Mouse (Mus musculus) telencephalon, adult 2 months (tissue): ENCODE measurements around the gene Iqgap2.

Experiments
- DNase-seq: peaks from one replicate; pipeline ENCODE4 v3.0.0-alpha.2; 2011; ENCODE audit warnings: low read depth, low spot score

Iqgap2 gene

DNA sequence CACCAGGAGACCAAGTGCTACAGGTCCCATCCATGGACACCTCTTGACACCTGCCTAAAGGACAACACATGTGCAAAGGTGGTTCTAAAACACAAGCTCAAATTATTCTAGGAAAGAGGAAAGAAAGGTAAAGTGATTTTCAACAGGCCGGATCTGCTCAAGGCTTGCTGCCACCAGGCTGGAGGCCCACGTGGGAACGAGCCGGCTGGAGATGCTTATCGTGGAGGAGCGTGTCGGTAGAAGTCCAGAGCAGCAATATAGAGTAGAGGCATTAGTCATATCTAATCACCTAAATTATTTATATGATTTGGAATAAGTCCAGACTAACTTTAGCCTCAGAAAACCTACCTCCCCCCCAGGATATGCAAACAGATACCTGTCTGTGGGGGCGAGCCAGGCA, 112.5 kb downstream of the Iqgap2 start:
- no peak for DNase-seq

GRCm38 (mm10) chr13:95778761-95779161, 113.0 kb downstream of the Iqgap2 start:
- no peak for DNase-seq

DNA sequence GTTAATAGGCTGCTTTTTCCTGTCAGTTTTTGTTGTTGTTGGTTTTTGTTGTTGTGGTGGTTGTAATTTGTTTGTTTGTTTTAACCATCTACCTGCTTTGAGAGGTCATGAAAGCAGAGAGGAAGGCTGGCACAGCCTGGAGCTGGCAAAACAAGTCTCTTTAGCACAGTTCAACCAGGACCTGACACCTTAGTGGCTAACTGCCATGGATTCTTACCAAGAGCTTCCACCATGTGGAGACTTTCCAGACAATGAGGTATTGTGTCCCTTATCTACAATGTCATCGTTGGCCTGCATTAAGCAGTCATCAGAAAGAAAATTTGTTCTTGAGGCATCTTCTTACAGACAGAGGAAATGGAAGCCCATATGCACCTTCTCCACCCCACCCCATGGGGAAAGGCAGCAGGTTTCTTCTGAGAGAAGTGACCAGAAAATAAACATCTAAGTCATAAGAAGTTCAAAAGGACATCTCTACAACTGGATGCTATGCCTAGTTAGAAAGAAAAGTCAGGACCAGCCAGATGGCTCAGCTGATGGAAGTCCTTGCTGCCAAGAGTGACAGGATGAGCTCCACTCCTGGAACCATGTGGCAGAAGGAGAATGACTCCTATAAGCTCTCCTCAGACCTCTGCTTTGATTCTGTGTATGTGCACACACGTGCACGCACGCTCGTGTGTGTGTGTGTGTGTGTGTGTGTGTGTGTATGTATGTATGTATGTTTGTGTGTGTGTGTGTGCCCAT, 113.9 kb downstream of the Iqgap2 start:
- no peak for DNase-seq

GRCm38 (mm10) chr13:95777237-95777636, 114.5 kb downstream of the Iqgap2 start:
- no peak for DNase-seq

DNA sequence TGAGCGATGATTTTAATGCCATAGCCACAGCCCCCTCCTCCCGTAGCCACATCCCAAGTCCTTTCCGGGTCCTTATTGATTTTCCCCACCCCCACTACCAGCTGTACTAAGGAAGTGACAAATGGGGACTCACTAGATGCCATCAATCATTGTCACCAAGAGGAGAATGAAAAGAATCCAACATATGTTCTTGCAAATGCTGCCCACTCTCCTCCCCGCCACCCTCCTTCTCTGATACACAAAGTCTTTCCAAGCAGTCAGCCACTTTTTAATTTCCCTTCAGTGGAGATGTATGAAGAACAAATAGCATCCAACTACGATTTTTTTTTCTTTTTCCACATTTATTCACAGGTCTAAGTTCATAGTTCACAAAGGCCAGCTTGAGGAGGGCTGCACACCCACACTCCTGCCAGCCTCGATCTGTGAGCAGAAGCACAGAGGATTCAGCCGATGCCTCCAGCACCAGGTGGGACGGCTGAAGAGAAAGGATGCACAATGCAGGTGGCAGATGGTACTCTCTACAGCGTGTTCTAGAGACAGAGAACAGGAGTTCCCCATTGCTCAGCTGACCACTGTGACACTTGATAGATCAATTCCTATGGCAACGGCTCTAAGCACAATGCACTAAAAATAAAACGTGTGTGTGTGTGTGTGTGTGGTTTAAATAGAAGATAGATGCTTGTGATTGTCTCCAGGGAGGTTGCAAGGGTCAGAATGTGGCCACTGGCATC, 116.6 kb downstream of the Iqgap2 start:
- DNase-seq: no peak

DNA sequence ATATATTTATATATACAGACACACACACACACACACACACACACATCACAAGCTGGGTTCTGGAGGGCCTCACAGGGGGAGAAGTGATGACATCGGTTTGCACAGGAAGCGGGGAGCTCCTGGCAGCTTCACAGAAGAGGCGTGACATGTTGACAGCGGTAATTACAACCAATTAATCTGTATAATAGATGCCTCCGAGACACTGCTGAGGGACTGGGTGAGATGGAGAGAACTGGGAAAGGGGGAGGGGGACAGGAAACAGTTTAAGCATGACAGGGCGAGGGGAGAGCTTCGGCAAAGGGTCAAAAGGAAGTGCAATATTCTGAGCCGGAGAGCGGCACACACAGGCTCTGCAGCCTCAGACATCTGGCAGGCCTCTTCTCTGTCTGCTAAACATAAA, 126.7 kb downstream of the Iqgap2 start:
- no peak for DNase-seq

GRCm38 (mm10) chr13:95763876-95764517, 127.7 kb downstream of the Iqgap2 start:
- no peak for DNase-seq

- DNase-seq: no peak
Measured at GRCm38 (mm10) chr13:95759810-95760209, 131.9 kb downstream of the Iqgap2 start.

GRCm38 (mm10) chr13:95754285-95754684, 137.4 kb downstream of the Iqgap2 start:
- no peak for DNase-seq

GRCm38 (mm10) chr13:95752386-95752785, 139.3 kb downstream of the Iqgap2 start:
- DNase-seq: no peak

DNA sequence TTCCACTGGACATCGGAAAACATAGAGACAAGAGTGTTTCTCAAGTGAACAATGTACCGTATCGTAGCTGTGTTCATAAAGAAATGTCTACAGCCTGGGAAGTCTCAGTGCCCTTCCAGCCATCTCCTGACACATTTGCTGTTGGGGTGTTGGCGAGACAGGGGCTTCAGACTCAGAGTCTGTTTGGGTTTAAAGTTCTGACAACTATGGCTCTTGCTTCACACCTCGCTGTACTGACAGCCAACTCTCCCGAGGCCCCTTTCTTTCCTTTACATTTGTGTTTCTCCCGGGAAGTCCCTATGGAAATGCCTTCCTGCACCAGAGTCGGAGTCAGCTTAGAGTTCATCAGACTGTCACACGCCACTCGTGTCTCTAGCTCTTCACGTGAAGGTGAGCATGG, 144.2 kb downstream of the Iqgap2 start:
- DNase-seq: no peak

DNA sequence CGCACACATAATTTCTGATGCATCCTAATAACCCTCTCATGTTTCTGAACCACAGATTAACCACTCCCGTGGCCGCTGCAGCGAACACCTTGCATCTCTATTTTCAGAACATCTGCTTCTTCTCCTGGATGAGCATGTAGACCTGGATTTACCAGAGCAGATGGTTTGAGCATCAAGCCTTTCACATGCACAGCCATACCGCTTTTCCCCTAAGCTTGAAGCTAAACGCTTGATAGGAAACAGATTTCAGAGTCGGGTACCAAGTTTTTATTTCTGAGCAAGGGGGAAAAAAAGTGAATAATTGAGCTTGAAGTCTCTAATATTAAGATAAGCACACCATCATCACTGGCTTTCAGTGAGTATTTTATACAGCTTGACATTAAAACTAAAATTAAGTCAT, 144.6 kb downstream of the Iqgap2 start:
- no peak for DNase-seq

DNA sequence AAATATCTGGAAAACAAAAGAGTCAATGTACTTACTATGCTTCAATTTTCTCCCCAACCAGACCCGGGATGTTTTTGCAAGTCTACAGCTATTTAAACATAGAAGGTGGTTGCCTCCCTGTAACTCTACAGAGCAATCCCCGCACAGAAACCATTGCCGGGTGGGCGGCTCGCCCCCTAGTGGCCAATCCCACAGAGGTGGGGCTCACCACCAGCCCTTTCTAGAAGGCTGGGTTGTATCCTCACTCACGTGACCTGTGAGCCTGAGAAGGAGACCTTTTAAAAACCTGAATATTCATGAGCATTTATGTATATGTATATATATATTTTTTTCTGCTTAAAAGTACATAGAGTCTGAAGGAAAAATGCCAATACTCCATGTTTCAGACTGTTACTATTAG, 145.2 kb downstream of the Iqgap2 start:
- no peak for DNase-seq

DNA sequence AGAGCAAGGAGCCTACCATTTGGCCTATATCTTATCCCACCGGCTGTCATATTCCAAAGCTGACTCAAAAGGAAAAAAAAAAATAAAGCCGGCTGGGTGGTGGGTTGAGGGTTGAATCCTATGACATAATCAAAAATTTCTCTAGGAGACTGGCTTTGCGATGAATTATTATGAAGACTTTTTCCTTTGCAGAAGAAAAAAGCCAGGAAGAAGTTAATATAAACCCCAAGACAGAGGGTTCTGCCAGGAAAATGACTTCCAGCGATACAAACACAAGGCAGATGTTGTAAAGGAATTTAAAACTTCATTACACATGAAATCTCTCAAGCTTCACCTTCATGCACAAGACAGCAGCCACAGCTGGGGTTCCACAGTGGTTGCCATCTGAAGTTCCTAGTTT, 146.3 kb downstream of the Iqgap2 start:
- DNase-seq: no peak

DNA sequence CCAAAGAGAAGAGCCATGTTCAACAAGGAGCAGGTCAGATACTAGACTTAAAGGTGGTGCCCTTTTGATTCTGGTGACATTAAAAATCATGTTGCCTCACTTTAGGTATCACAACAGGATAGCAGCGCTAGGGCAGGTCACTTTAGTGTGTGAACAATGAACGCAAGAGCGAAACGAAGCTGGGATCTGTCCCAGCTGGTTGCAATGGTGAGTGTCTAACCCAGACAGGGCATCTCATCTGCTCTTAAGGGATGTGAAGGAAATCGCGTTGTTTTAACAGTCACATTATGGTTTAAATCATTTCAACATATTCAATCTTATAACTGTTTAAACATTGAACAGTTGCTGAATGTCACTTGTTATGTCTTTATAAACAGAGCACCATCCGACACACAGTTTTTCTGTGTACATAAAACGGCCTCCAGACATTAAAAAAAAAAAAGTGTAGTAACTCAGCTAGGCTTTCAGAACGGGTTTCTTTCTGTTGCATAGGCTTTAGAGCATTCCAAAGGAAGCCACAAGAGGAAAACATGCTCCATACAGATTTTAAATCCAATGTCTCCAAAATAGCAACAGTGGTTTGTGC, 148.7 kb downstream of the Iqgap2 start:
- no peak for DNase-seq

DNA sequence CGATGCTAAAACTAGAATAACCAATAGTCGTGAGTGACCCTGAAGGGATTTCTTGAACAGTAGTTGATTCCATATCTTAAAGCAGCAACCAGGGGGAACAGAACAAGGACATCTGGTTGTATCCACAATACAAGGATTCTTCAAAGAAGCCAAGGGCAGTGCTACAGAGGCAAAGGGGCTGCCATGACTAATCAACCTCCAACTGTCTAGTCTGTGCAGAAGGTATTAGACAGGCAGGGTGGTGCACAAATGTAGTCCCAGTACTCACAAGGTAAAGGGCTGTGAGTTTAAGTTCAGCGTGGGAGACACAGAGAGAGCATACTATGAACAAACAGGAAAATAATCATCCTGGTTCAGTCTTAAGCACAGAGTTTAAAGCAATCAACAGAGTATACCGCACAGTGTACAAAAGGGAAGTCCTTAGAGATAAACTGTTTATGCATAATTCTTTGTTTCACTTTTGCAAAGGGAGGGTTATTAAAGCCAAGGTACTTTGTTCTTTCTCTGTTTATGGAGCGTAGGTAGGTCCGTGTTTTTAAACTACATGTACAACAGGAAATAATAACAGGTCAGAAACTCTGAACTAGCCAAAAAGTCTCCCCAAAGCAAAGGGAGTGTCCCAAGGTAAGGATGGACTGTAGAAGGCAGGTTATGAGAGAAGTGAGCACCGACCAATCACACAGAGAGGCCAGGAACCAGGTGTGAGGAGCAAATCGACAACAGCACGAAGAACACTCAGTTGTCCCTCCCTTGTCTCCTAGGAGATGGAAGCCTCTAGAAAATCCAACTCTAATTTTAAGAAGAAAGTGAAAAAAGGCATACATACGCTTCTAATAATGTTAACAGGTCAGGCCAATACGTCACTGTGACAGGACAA, 149.7 kb downstream of the Iqgap2 start:
- DNase-seq: no peak

GRCm38 (mm10) chr13:95739651-95740050, 152.1 kb downstream of the Iqgap2 start:
- no peak for DNase-seq

- no peak for DNase-seq
Measured at GRCm38 (mm10) chr13:95730491-95730890, 161.2 kb downstream of the Iqgap2 start.

GRCm38 (mm10) chr13:95719320-95720232, 172.1 kb downstream of the Iqgap2 start:
- DNase-seq: peak; percentile 60

DNA sequence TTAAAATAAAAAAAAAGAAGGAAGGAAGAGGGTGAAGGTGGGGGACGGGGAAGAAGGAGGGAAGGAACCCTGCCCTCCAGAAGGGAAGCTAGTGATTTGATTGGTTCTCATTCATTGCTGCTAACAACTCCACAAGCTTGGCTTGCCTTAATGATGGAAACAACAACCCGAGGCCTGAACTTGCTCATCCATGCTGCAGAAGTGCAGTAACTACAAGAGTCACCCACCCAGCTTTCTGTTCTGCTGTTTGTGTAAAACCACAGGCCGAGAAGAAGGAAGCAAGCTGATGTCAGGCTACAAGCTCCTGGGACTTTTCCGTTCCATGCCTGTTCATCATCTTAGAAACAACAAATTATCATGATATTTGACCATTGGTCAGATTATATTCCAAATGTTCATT, 176.4 kb downstream of the Iqgap2 start:
- no peak for DNase-seq
